Mouse (Mus musculus): ENCODE measurements around the gene Cilp.
"Not testable (repeated sequence)": the region's sequence is repeated elsewhere in the genome, so short reads cannot be mapped to it uniquely, and the experiment has no call there.

Gene Cilp

DNA sequence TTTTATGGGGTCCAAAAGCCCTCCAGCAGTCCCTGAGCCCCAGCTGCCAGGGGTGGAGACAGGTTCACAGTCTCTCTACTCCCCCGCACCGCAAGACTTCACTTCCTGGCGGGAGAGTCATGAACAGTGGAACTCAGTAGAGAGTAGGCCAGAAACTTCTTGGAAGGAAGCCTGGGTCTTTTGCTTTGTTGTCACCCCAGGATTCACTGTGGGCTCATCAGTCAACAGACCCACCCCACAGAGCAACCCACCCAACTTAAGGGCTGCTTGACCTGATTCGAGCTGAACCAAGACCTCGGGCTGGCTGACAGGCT, 16.6 kb upstream of the Cilp start:
- peak; percentile 52 for DNase-seq (ENCODE audit: low spot score)

GRCm38 (mm10) chr9:65252026-65252425, 13.0 kb upstream of the Cilp start:
- DNase-seq (ENCODE audit: low spot score): no peak

GRCm38 (mm10) chr9:65255906-65256600, 8.9 kb upstream of the Cilp start:
- DNase-seq (ENCODE audit: low spot score): no peak

DNA sequence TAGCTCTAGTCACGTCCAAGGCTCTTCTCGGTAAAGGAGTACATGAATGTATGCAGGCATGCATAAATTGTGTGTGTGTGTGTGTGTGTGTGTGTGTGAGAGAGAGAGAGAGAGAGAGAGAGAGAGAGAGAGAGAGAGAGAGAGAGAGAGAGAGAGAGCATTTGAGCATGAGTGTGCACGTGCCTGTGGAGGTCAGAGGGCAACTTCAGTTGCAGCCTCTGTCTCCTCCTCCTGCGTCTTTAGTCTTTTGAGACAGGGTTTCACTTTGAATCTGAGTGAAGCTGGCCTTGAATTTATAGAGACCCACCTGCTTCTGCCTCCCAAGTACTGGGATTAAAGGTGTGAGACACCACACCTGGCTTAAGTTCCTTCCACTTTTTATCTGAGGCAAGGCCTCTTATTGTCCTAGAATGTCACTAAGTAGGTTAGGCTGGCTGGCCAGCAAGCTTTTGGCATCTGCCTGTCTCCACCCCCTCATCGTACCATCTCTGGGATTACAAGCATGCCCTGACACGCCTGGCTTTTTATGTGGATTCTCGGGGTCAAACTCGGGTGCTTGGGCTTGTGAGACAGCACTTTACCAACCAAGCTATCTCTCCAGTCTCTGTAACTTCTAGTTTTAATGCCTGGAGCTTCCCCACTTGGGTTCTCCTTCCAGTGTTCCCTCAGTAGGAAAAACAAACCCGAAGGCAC, 7.6 kb upstream of the Cilp start:
- no peak for DNase-seq (ENCODE audit: low spot score)

DNA sequence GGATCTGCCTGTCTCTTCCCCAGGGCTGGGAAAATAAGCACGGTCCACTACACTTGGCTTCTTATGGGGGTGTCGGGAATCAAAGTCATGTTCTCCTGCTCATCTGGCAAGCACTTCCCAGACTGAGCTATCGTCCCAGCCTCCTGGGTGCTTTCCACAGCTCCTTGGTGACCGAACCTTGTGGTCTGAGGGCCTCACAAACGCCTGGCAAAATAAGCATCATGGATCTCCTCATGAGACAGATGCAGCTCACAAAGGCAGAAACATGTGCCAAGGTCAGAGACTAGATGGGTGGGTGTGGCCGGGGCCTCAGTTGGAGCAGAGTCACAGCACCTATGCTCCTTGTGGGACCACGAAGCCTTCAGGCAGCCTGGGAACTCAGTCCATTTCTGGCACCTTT, 5.6 kb upstream of the Cilp start:
- no peak for DNase-seq (ENCODE audit: low spot score)

DNA sequence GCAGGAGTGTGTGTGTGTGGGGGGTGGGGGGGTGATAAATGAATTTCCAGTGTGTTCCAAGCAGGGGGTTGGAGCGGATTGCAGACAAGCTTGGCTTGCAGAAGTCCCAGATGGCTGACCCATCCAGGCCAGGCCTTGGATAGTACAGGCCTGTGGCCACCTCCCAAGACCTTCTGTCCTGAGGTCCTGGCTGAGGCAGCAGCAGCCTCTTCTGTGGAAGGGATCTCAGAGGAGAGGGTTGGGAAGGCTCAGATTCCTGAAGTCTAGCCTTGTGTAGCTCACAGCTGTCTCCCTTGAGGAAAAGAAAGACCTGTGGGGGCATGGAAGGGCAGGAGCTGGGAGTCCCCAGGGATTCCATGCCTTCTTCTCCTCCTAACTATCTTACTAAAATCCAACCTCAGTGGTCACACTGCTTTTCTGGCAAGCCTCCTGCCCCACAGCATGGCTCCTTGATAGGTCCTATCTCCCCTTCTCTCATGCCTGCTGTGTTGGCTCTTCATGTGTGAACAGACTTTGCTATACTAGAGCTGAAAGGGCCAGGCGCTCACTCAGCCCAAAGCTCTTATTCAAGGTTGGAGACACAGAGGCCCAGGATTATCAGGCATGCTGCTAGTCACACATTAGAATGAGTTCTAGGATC, 3.3 kb upstream of the Cilp start:
- DNase-seq (ENCODE audit: low spot score): no peak

GRCm38 (mm10) chr9:65262641-65263120, 2.3 kb upstream of the Cilp start:
- DNase-seq (ENCODE audit: low spot score): no peak

DNA sequence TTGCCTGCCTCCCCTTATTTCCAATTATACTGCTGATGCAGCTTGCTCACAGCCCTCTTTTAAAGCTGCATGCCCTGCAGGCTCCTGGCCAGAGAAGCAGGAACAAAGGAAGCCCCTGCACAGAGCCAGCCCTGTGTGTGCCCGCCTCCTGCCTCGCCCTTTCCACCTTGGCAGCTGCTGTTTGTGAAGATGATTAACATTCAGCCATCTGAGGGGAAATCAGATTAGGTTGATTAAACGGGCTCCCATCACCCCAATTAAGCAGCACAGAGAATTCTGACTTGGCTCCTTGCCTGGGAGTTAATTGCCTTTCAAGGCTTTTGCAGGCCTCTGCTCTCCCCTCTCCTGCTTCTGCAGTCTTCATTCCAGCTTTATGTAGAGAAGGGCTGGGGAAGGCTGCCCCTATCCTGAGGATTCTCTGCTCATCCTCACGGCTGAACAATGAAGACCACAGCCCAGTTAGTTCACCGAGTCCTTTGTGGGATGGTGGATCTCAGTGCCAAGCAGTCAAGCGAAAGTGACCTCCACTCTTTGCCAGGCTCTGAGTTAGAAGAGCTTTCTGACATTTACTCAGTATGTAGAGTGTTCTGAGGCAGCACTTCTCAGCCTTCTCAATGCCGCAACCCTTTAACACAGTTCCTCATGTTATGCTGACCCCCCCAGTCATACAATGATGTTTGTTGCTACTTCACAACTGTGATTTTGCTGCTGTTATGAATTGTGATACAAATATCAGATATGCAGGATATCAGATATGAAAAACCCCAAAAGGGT, 2.9 kb downstream of the Cilp start:
- DNase-seq (ENCODE audit: low spot score): peak; percentile 31

DNA sequence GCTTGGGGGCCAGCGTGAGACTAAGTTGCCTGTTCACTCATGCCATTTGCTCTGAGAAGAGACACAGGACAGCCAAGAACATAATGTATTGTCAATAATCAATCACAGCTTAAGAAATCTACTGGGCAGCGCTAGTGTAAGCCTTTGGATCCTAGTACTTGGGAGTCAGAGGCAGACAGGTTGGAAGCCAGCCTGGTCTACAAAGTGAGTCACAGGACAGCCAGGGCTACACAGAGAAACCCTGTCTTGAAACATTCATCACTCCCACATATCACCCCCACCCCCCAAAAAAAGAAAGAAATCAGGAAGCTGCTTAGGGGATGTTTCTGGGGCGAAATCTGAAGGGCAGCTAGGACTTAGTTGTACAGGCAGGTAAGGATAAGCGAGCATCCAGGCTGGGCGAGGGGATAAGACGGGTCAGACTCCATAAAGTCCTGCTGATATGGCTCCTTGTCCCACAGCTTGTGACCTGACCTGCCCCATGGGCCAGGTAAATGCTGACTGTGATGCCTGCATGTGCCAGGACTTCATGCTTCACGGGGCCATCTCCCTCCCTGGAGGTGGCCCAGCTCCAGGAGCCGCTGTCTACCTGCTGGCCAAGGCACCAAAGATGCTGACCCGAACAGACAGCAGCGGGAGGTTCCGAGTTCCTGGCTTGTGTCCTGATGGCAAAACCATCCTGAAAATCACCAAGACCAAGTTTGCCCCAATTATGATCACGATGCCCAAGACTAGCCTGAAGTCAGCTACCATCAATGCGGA, 8.2 kb downstream of the Cilp start:
- DNase-seq (ENCODE audit: low spot score): no peak

GRCm38 (mm10) chr9:65273873-65274272, 8.9 kb downstream of the Cilp start:
- DNase-seq (ENCODE audit: low spot score): no peak

DNA sequence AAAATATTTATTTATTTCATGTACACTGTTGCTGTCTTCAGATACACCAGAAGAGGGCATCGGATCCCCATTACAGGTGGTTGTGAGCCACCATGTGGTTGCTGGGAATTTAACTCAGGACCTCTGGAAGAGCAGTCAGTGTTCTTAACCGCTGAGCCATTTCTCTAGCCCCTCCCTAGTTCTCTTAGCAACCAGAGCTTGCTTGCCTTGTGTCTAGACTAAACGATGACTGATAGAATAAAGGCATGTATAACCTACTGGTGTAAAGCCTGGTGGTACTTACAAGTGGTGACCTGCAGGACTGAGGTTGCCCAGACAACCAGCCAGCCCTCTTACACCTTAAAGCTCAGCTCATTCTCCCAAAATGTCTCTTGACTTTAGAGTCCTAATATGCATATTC, 9.9 kb downstream of the Cilp start:
- not testable (repeated sequence) for DNase-seq (ENCODE audit: low spot score)

- no peak for DNase-seq (ENCODE audit: low spot score)
Observed at GRCm38 (mm10) chr9:65275810-65276530, 11.0 kb downstream of the Cilp start.

- no peak for DNase-seq (ENCODE audit: low spot score)
Observed at GRCm38 (mm10) chr9:65281536-65282151, 16.7 kb downstream of the Cilp start.

- no peak for DNase-seq (ENCODE audit: low spot score)
Observed at GRCm38 (mm10) chr9:65283301-65283700, 18.3 kb downstream of the Cilp start.

DNA sequence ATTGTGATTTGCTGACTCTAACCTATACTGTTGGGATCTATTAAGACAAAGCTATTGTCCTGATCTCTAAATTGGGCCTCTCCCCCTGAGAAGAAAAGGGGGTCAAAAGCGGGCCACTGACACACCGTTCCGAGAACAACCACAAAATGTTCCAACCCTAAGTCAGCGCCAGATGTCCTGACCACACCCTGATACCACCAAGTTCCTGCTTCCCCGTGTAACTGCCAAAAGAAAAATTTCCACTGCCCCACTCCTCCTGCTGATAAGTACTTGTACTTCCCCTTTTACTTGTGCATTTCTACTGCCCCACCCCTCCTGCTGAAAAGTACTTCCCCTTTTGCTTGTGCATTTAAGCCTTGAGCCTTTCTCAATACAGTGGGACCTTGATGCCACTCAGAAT, 23.3 kb downstream of the Cilp start:
- not testable (repeated sequence) for DNase-seq (ENCODE audit: low spot score)

GRCm38 (mm10) chr9:65289988-65290387, 25.0 kb downstream of the Cilp start:
- no peak for DNase-seq (ENCODE audit: low spot score)

- no peak for DNase-seq (ENCODE audit: low spot score)
Observed at GRCm38 (mm10) chr9:65292421-65292820, 27.4 kb downstream of the Cilp start.

- no peak for DNase-seq (ENCODE audit: low spot score)
Observed at GRCm38 (mm10) chr9:65293119-65293518, 28.1 kb downstream of the Cilp start.

GRCm38 (mm10) chr9:65293580-65293972, 28.6 kb downstream of the Cilp start:
- no peak for DNase-seq (ENCODE audit: low spot score)

DNA sequence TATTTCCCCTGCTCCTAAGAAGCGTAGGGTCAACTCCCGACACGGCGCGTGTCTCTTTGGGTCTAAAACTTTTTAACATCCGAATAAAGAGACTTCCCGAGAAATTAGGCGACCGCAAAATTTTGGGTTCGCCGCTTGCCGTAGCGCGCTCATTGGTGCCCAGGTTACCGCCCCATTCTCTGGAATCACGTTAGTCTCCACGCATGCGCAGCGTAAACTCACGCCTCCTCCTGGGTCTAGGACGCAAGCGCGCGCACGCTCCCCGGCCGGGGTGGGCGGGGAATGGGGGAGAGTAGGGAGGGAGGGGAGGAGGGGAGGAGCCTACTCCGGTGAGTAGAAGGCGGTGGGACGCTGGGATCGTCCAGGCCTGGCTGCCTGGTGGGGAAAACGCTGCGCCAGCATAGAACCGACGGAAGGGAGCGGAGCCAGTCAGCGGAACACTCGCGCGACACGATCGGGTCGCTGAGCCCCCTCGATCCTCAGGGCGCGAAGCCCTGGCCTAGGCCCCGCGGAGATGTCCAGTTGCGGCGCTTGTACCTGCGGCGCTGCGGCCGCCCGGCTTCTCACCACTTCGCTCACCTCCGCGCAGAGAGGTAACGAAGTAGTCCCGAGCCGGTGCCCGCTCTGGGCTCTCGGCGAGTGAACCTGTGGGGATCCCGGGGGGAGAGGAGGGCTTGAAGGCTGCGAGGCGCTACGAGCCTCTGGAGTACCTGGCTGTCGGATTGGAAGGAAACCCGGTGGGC, 29.2 kb downstream of the Cilp start, which contains the start of gene Clpx:
Gene Clpx (plus strand): TSS at position 288 of the 743 bp plus-strand sequence.
- peak; percentile 95 for DNase-seq (ENCODE audit: low spot score)
